ENCODE assay signal across 18 mouse cellular contexts in genomic region chr11:72092390-72092789, GRCm38 (mm10). TPM values are rescaled to one million over a fixed set of nuclear protein-coding genes. Genes with fewer than 3 reads are reported as not detected.
DNase-seq lines count a peak whose midpoint lies in the region; ATAC-seq and TF ChIP-seq lines count a peak whose summit lies in the region.
"Had no signal": no experiment of that assay in that cellular context is flagged by ENCODE, and none has a peak within 500 bp of the region (broad histone marks: within the 10 kb centered on the region; RNA-seq: fewer than 3 reads in every experiment).

No protein-coding gene starts in this region.

- no peak overlapping the region for H3K4me2 ChIP-seq in embryonic facial prominence, embryonic 12.5 days (replicated peaks)
- H3K4me2 ChIP-seq: forebrain, embryonic 13.5 days; forebrain, embryonic 15.5 days had no signal

- no peaks in the 10 kb centered on the region for H3K36me3 ChIP-seq in embryonic facial prominence, embryonic 12.5 days
- no peaks in the 10 kb centered on the region for H3K36me3 ChIP-seq in embryonic facial prominence, embryonic 10.5 days (replicated peaks)
- no peaks in the 10 kb centered on the region for H3K36me3 ChIP-seq in megakaryocyte, embryonic 14.5 days (replicated peaks; ENCODE audit: low read length)
- H3K36me3 ChIP-seq: forebrain, embryonic 15.5 days had no signal

- no peak overlapping the region for H3K9ac ChIP-seq in embryonic facial prominence, embryonic 12.5 days
- H3K9ac ChIP-seq: forebrain, embryonic 13.5 days; forebrain, embryonic 15.5 days; forebrain, postnatal 0 days had no signal

- WGBS in embryonic facial prominence, embryonic 12.5 days, result 59% methylated on average over 8 of the region's 8 CpGs
- WGBS in embryonic facial prominence, embryonic 10.5 days, result 63% methylated on average over 8 of the region's 8 CpGs
- WGBS in olfactory bulb, adult 2 months, result 74% methylated on average over 8 of the region's 8 CpGs

- H3K9me3 ChIP-seq in embryonic facial prominence, embryonic 12.5 days, result no peaks in the 10 kb centered on the region
- H3K9me3 ChIP-seq in embryonic facial prominence, embryonic 10.5 days, result no peaks in the 10 kb centered on the region
- no peaks in the 10 kb centered on the region for H3K9me3 ChIP-seq in megakaryocyte, embryonic 14.5 days
- H3K9me3 ChIP-seq: forebrain, embryonic 13.5 days; forebrain, embryonic 15.5 days had no signal

- H3K27me3 ChIP-seq in embryonic facial prominence, embryonic 12.5 days, result no peaks in the 10 kb centered on the region
- no peaks in the 10 kb centered on the region for H3K27me3 ChIP-seq in embryonic facial prominence, embryonic 10.5 days (replicated peaks; ENCODE audit: low read depth, poor library complexity, severe bottlenecking)
- peaks cover 72% of the 10 kb centered on the region for H3K27me3 ChIP-seq in megakaryocyte, embryonic 14.5 days (replicated peaks)
- H3K27me3 ChIP-seq: forebrain, embryonic 15.5 days had no signal

- H3K4me3 ChIP-seq in embryonic facial prominence, embryonic 12.5 days, result no peak overlapping the region
- no peak overlapping the region for H3K4me3 ChIP-seq in embryonic facial prominence, embryonic 10.5 days
- H3K4me3 ChIP-seq in megakaryocyte, embryonic 14.5 days (replicated peaks), result peak overlapping the region; percentile 2
- no peak overlapping the region for H3K4me3 ChIP-seq in olfactory bulb, adult 2 months (ENCODE audit: insufficient read depth, low read depth, low read length)
- H3K4me3 ChIP-seq: forebrain, embryonic 13.5 days; forebrain, embryonic 15.5 days had no signal

- peak; percentile 28; the same call in 1 of the 2 replicates for ATAC-seq in embryonic facial prominence, embryonic 12.5 days (ENCODE audit: insufficient number of reproducible peaks, insufficient read depth, low FRiP score, low TSS enrichment)
- ATAC-seq in megakaryocyte, adult 5-6 weeks (ENCODE audit: poor library complexity, severe bottlenecking), result no peak
- ATAC-seq: forebrain, embryonic 13.5 days; forebrain, embryonic 15.5 days; forebrain, postnatal 0 days had no signal

- no peaks in the 10 kb centered on the region for H3K4me1 ChIP-seq in embryonic facial prominence, embryonic 12.5 days
- peaks cover 11% of the 10 kb centered on the region; the same call in 1 of the 2 replicates for H3K4me1 ChIP-seq in embryonic facial prominence, embryonic 10.5 days
- H3K4me1 ChIP-seq in megakaryocyte, embryonic 14.5 days, result no peaks in the 10 kb centered on the region
- peaks cover 62% of the 10 kb centered on the region for H3K4me1 ChIP-seq in olfactory bulb, adult 2 months (ENCODE audit: control insufficient read depth, insufficient read depth, low read length)

- no peak for DNase-seq in embryonic facial prominence, embryonic 10.5 days (ENCODE audit: low spot score)
- no peak for DNase-seq in yolk sac, embryonic 10.5 days (ENCODE audit: low spot score)
- DNase-seq: adrenal gland, adult 8-10 months; adrenal gland, postnatal 14 days; adrenal gland, postnatal 36 days; cerebellum, adult 11 months; cerebellum, adult 18-20 months; cerebellum, adult 8-10 months; cerebellum, adult 9-11 months; cerebellum, postnatal 25 days; forebrain, postnatal 0 days had no signal

- no peak overlapping the region for H3K27ac ChIP-seq in embryonic facial prominence, embryonic 12.5 days
- no peak overlapping the region for H3K27ac ChIP-seq in embryonic facial prominence, embryonic 10.5 days (replicated peaks)
- H3K27ac ChIP-seq in olfactory bulb, adult 2 months (ENCODE audit: insufficient read depth, low read depth, low read length), result peak overlapping the region; percentile 29
- H3K27ac ChIP-seq: forebrain, embryonic 13.5 days; forebrain, embryonic 15.5 days had no signal

- no peak for TF ChIP-seq CTCF in olfactory bulb, adult 2 months (IDR thresholded peaks at IDR 0.05; ENCODE audit: insufficient read depth, low read depth, low read length)

- TF ChIP-seq POLR2A in olfactory bulb, adult 2 months (IDR thresholded peaks at IDR 0.05; ENCODE audit: insufficient read depth, low read depth, low read length), result no peak

RNA-seq across cellular contexts. Expression of gene Pitpnm3, which starts 43.2 kb away (rescaled TPM):
- polyA plus RNA-seq in embryonic facial prominence, embryonic 12.5 days (2016; fragmentation: Nextera tagmentation; extraction: Ambion mirVana), result 0.24 and 0.33 TPM in 2 replicates
- 0.23 and 0.24 TPM in 2 replicates for polyA plus RNA-seq in embryonic facial prominence, embryonic 10.5 days (2016; fragmentation: Nextera tagmentation; extraction: Ambion mirVana)
- polyA plus RNA-seq in megakaryocyte, embryonic 14.5 days (2012; ENCODE audit: insufficient read depth, low replicate concordance), result 0.07 TPM in 1 of 2 replicates, not detected in the other
- not detected in 2 replicates for total RNA-seq in megakaryocyte, adult 5-6 weeks (2015)
- total RNA-seq in megakaryocyte, adult 5-6 weeks (2017), result 0.07 TPM in 1 of 2 replicates, not detected in the other
- polyA plus RNA-seq in olfactory bulb, adult 2 months (2012; ENCODE audit: insufficient read depth, insufficient read length, low replicate concordance, missing spikeins), result not detected in 2 replicates
- total RNA-seq: MEL had no signal

RNA-seq across cellular contexts. Expression of gene Pimreg, which starts 50.6 kb away (rescaled TPM):
- 143 and 144 TPM in 2 replicates for polyA plus RNA-seq in embryonic facial prominence, embryonic 12.5 days (2016; fragmentation: Nextera tagmentation; extraction: Ambion mirVana)
- 219 and 242 TPM in 2 replicates for polyA plus RNA-seq in embryonic facial prominence, embryonic 10.5 days (2016; fragmentation: Nextera tagmentation; extraction: Ambion mirVana)
- polyA plus RNA-seq in megakaryocyte, embryonic 14.5 days (2012; ENCODE audit: insufficient read depth, low replicate concordance), result 25.8 and 50.2 TPM in 2 replicates
- 34.0 and 34.1 TPM in 2 replicates for total RNA-seq in megakaryocyte, adult 5-6 weeks (2015)
- 16.3 and 17.2 TPM in 2 replicates for total RNA-seq in megakaryocyte, adult 5-6 weeks (2017)
- polyA plus RNA-seq in olfactory bulb, adult 2 months (2012; ENCODE audit: insufficient read depth, insufficient read length, low replicate concordance, missing spikeins), result not detected in 2 replicates

RNA-seq across cellular contexts. Expression of gene Aipl1, which starts 55.1 kb away (rescaled TPM):
- 0.36 and 0.61 TPM in 2 replicates for polyA plus RNA-seq in embryonic facial prominence, embryonic 12.5 days (2016; fragmentation: Nextera tagmentation; extraction: Ambion mirVana)
- polyA plus RNA-seq in embryonic facial prominence, embryonic 10.5 days (2016; fragmentation: Nextera tagmentation; extraction: Ambion mirVana), result 0.36 and 0.52 TPM in 2 replicates
- 0.23 TPM in 1 of 2 replicates, not detected in the other for polyA plus RNA-seq in megakaryocyte, embryonic 14.5 days (2012; ENCODE audit: insufficient read depth, low replicate concordance)
- 0.29 and 0.93 TPM in 2 replicates for total RNA-seq in megakaryocyte, adult 5-6 weeks (2015)
- 0.37 and 0.77 TPM in 2 replicates for total RNA-seq in megakaryocyte, adult 5-6 weeks (2017)
- not detected in 2 replicates for polyA plus RNA-seq in olfactory bulb, adult 2 months (2012; ENCODE audit: insufficient read depth, insufficient read length, low replicate concordance, missing spikeins)
- total RNA-seq: adrenal gland, adult 8-10 months; adrenal gland, postnatal 36 days had no signal
